Mouse (Mus musculus) ovary, postnatal 14 days (tissue): ENCODE results near the gene Gm42715.
"Not testable (repeated sequence)": the region's sequence is repeated elsewhere in the genome, so short reads cannot be mapped to it uniquely, and the experiment has no call there.

Experiments used
- DNase-seq: peaks from one replicate; pipeline ENCODE4 v3.0.0; 2022; ENCODE audit warnings: low spot score

Gene Gm42715

DNA sequence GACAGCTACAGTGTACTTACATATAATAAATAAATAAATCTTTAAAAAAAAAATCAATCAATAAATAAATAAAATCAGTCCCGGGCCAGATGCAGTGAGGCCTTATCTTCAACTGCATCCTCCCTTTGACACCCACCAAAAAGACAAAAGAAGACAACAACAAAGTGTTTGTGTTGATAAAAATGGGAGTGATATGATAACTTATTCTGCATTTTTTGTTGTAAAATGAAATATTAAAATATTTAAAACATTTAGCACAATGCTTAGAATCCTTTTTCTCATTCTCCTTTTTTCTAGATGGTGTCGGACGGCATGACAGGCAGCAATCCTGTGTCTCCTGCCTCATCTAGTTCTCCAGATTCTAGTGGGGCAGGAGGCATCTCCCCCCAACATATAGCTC is at the start of gene Gm42715:
Gene Gm42715 (plus strand): TSS at position 301 of the 400 bp plus-strand sequence.
- DNase-seq: no peak

DNA sequence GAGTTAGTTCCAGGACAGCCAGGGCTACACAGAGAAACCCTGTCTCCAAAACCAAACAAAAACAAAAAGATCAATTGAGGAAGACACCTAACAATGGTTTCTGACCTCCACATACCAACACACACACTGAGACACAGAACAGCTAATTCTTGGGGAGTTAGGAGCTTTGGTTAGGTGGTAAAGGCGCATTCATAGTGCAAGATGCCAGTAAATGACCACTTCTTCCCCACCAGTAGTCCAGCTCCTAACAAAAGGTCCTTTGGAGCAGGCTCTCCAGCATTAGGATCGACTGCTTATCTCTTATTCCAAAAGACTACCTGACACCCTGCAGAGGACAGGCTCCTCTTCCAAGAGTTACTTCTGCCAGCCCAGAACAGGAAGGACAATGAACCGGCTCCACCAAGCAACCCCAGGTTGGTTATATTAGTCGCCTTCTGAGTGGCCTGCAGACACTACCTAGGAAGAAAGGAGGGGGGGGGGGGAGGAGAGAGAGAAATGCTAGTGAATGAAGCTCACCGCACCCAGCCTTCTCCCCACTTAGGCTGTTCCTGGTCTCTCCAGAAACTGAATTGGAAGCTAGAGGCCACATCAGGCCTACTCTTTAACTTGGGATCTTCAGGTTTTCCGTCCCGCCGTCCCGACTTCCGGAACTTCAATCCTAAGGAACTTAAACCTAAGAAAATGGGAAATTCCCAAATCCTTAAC is 49.2 kb upstream of the Gm42715 start:
- DNase-seq: no peak

DNA sequence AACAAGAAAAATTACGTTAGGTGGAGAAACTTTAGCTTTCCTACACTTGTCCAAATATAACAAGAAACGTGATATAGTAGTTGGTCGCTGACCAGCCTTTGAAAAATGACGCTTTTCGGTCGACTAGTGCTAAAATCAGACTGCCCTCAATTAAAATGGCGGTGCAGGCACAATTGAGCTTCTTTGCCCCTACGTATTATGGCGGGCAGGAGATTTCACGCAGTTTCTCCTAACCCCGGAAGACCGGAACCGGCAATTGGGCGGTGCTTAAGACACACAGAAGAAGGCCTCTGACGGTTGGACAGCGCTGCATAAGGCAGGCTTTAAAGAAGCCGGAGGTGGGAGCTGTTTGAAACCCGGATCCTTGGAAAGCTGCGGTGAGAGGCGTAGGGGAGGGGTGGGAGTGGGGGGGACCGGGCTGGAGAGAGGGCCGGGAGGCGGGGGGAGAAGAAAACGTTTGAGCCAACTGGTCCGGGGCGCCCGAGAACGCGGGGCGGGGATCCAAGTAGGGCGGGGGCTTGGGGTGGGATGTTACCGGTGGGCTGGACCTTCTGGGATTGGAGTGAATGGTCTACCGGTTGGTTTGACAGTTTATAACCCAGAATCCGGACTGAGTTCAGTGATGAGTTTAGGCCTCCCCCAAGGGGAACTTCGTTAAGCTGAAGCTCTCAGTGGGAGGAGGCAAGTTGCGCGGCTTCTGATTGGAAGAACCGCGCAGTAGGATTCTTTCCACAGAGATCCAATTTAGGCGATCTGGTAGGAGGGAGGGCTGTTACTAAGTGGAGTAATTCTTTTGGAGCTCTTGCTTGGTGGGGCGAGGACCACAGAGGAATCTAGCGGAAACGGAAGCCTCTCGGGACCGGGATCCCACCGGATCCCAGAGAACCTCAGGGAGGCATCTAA is 48.4 kb upstream of the Gm42715 start:
- peak; percentile 72 for DNase-seq

DNA sequence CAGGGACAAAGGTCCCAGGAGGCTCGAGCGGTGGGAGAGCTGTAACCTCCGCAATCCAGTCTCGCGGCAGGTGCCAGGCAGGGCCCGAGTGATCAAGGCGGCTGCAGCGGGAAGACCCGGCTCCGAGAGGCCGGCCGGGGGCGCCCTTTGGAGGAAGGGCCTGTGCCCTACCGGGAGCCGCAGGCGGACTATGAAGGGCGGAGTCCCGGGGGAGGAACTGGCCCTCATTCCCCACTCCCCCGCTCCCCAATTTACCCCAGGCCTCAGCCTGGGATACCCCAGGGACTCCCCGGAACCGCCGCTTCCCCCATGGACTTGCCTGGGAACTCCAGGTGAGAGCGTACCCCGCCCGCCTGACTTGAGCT is 47.8 kb upstream of the Gm42715 start:
- peak; percentile 45 for DNase-seq

DNA sequence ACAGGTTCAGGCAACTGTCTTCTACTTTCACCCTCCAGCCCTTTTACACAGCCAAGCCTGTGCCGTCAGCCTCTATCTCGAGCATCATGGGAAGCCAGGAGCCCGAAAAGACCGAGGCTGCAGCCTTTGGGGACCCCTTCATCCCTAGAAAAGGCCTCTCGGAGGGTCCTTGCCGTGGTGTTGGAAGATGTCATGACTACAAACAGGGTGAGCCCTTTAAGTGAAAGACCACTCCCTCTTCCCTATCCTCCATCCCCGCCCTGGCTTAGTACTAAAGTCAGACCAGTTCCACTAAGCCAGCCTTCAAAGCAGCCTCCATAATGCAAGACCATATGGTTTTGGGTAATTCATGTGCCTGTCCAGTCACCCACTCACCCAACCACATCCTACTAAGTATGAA is 47.3 kb upstream of the Gm42715 start:
- DNase-seq: no peak

DNA sequence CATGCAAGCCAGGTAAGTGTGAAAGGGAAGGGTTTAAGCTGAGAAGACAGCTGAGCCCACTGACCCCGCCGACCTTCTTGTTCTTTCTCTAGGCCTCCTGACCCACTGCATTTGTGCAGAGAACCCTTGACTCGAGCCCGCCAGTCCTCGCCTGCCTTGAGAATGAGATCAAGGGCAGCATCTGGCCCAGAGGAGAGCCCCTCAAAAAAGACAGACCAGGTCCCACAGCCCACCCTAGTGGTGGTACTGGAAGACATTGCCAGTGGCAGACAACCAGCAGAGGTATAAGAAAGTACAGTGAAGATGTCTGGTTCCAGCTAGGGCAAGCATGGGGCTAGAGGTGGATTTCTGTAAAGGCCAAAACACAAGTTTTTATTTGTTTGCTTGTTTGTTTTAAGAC is 45.7 kb upstream of the Gm42715 start:
- DNase-seq: no peak

DNA sequence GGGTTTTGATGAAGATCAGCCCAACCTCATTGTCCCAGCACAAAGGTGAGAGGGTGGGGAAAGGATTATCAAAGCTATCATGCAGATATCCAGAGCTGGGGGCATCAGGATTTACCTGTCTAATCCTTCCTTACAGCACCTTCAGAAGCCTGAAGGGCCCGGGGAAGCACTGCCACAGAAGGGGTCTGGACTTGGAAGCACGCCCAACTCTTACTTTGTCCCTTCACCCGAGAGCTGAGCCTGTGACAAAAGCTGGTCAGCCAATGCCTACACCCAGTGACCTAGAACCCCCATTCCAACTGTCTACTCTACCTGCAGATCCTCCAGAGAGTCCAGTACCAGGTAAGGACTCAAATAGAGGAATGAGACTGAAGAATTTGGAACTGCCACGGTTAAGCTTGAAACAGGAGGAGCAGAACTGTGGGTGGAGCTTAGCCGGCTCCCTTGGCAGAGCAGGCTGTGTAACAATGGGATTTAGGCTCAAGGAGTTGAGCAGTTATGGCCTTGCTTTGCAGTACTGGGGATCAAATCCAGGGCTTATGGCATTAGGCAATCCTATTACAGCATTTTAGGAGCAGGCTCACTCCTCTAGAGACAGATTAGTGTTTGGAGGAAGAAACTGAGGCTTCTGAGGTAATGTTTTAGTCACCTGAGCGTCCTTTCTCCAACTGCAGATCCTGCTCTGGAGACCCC is 44.9 kb upstream of the Gm42715 start:
- no peak for DNase-seq

DNA sequence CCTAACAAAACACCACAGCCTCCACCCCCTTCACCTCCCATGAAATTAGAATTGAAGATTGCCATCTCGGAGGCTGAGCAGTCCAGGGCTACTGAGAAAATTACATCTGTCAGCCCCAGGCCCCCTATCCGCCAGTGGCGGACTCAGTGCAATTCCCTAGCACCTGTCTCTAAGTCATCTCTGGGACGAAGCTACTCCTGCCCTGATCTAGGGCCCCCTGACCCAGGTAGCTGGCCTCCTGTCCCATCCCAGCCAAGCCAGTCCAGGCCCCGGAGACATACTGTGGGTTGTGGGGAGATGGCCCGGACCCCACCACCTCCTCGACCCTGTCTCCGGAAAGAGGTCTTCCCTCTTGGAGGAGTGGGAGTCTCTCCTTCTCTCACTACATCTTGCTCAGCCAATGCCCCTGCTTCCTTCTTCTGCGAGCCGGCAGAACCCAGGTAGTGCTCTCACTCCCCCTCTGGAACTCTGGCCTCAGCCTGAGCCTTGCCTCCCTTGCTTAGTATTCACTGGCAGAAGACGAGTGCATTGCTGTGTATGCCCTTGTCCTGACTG is 44.1 kb upstream of the Gm42715 start:
- DNase-seq: no peak

DNA sequence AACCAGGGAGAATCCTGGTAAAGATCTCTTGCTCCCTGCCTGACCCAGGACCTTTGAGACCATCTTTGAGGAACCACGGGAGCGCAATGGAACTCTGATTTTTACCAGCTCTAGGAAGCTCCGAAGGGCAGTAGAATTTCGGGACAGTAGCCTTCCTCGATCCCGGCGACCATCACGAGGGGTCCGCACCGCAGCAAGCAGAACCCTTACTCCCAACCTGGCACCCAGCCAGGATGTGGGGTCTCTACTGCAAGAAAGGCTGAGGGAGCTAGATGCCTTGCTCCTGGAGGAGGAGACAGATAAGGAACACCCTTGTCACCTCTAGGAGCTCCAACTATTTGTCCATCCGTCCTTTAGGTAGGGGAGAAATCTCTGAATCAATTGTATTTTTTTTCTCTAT is 43.0 kb upstream of the Gm42715 start:
- DNase-seq: no peak

DNA sequence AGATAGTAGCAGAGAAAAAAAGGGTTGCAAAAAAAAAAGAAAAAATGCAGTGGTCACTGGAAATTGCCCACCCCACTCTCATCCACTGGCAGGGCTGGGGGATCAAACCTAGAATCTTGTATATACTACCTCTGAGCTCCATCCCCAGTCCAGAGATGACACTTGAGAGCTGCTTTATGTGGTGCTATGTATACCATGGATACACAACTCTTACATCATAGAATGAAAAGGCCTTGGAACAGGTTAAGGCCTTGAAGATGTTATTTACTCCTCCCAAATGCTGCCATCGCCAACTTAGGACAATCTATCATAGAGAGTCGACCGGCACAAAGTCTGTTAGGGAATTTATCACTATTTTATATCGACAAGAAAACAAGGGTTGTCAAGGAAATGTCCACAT is 42.5 kb upstream of the Gm42715 start:
- no peak for DNase-seq

DNA sequence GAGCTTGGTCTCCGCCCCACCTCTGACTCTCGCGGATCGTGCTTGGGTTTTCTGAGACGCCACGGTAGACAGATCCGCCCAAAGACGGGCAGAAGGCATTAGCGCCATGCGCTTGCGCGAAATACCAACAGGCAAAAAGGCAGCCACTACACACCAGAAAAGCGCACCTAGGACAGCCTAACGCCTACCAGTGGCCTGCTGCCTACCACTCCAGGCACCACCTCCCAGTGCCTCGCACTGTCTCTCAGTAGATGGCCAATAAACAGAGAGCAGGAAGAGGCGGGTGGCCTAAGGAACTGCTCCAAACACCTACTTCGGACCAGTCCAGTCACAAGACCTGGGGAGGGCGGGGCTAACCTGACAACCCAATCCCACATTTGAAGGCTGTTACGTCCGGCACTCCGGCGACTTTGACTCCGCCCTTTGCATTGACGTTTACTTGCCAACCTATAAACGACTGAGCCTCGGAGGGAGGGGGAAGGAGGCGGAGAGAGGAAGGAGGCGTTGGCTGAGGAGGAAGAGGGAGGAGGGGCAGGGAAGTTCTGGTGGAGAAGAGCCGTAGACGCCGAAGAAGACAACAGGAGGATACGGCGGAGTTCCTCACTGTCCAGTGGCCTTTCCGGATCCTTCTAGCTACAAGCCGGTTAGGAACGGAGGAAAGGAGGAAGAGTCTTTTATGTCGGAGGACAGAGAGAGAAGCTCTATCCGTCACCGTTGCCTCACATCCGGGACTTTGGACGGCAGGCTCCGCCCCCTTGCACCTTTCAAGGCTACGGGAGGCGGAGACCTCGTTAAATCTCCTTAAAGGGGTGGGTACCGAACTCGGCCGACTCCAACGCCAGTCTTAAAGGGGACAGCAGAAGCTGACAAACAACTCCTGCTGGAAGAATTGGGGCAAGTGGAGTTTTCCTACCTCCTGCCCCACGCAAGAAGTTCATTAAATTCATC is 41.4 kb upstream of the Gm42715 start:
- DNase-seq: peak; percentile 97

DNA sequence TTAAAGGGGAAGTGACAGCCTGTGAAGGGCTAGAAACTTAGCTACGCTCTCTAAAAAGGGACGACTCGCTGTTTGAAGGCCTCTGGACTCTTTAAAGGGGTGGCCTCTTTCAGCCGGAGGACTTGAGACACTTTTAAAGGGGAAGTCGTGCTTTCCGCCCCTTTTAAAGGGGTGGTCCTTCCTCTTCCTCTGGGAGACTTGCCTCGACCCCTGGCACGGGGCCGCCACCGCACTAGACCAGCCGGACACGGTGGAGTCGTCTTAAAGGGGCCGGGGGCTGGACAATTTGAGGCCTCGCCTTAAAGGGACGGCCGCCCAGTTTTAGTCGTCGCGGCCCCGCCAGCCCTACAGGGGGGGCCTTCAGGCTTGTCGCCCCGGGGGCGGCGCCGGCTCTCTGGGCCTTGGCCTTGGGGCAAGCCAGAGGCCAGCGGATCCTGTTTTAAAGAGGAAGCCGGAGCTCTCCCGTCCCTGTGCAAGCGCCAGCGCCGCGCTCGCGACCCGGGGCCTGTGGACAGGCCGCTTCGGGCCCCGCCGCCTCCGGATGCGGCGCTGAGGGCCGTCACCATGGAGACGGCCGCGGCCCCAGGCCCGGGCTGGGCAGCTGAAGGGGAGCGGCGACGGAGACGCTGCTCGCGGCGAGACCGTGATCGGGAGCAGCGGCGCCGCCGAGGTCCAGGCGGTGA is 40.6 kb upstream of the Gm42715 start, which contains the start of gene Fbrs:
Gene Fbrs (plus strand): TSS at position 565 of the 683 bp plus-strand sequence.
- DNase-seq: peak; percentile 94

DNA sequence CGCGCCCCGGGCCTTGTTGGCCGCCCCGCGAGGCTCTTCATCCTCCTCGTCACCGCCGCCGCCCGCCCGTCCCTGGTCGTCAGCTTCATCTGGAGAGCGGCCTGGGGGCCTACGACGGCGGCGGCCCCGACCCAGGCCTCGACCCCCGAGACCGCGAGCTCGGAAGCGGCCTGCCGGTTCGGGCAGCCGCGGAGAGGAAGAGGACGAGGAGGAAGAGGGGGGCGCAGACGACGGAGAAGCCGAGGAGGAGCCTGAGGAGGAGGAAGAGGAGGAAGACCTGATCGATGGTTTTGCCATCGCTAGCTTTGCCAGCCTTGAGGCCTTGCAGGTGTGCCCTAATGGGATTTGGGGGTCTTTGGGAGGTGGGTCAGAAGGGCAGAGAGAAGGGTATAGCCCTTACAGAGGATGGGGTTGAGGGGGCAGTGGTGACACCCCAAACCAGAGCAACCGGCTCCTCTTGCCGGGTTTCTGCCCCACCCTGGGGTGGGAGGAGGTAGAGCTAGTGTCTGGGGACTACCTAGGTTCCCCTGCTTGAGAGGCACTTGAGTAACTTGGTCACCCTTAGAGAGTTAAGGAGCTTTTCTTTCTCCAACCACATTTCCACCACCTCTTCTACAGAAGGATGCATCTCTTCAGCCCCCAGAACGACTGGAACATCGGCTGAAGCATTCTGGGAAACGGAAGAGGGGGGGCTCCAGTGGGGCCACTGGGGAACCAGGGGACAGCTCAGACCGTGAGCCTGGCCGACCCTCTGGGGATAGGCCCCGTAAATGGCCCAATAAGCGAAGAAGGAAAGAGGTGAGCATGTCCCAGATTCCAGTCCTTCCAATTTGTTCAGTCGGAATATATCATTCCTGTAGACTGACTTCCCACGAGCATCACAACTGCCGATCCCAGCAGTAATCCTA is 39.8 kb upstream of the Gm42715 start:
- no peak for DNase-seq

DNA sequence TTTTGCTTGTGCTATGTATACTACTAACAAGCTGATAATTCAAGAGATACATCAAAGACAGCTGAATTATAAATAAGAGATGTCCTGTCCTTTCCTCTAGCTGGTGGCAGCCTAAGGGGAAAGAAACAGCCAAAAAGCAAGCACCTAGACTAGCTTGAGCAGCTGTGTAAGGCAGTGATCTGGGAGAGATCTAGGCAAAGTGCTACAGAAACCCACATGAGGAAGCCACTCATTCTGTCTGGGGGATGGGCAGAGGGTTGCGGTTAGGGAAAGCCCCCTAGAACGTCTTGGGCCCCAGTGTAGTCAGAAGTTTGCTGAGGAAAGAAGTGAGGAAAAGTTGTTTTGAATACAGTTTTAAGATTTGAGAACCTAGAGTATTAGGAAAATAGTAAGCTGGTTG is 39.1 kb upstream of the Gm42715 start:
- DNase-seq: no peak

DNA sequence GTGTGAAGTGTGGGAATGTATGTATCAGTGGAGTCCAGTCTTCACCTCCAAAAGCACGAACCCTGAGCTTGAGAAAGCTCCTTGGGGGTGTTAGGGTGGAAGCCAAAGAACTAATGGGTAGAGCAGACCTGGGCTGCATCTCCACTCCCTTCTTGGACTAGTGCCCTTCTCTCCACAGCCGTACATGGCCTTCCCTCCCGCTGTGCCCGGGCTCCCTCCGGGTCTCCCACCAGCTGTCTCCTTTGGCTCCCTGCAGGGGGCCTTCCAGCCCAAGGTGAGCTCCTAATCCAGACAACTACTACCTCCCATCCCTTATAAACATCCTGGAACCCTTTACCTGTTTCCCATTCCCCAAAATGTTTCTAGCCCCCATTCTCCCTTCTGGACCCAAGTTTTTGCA is 34.0 kb upstream of the Gm42715 start:
- DNase-seq: no peak

DNA sequence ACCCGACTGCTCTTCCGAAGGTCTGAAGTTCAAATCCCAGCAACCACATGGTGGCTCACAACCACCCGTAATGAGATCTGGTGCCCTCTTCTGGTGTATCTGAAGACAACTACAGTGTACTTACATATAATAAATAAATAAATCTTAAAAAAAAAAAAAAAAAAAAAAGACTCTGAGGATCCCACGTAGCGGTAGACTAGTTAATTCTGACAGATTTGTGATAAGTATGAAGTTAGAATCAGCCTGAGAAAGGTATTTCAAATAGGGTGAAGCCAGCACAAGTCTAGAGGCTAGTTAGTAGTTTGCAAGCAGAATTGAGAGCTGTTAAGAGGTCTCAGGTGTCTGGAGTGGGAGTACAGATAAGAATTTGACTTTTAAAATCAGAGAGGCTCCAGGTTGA is 31.0 kb upstream of the Gm42715 start:
- not testable (repeated sequence) for DNase-seq

DNA sequence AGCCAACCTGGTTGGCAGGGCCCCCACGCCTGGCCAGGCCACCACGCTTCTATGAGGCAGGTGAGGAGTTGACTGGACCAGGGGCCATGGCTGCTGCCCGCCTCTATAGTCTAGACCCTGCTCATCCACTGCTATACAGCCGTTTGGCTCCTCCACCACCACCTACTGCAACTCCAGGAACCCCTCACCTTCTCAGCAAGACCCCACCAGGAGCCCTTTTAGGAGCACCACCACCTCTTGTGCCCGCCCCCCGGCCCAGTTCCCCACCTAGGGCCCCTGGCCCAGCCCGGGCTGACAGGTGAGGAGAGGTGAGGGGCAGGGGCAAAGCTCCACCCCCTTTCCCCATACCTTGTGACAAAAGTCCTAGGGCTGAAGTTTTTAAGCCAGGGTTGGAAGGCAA is 29.4 kb upstream of the Gm42715 start:
- DNase-seq: no peak

DNA sequence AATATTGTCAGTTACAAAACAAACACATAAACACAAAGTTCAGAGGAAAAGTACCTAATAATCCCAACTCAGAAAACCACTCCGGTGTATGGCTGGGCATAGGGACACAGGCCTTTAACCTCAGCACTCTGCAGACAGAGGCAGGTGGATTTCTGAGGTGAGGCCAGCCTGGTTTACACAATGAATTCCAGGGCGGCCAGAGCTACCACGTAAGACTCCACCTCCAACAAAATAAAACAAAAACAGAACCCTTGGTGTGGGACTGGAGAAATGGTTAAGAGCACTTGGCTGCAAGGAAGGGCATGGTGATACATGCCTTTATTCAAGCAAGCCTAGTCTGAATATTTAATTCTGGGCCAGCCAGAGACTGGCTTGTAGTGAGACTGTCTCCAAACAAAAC is 27.5 kb upstream of the Gm42715 start:
- DNase-seq: no peak

DNA sequence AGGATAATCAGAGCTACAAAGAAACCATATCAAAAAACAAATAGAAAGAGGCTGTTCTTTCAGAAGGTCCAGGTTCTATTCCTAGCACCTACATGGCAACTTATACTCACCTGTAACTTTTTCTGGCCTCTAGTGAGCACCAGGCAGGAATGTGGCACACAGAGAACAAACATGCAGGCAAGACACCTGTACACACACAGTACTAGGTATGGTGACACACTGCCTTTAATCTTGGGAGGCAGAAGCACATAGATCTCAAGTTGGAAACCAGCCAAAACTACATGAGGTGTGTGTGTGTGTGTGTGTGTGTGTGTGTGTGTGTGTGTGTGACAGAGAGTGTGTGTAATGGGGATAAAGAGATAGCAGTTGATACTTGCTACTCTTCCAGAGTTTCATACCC is 24.7 kb upstream of the Gm42715 start:
- no peak for DNase-seq

DNA sequence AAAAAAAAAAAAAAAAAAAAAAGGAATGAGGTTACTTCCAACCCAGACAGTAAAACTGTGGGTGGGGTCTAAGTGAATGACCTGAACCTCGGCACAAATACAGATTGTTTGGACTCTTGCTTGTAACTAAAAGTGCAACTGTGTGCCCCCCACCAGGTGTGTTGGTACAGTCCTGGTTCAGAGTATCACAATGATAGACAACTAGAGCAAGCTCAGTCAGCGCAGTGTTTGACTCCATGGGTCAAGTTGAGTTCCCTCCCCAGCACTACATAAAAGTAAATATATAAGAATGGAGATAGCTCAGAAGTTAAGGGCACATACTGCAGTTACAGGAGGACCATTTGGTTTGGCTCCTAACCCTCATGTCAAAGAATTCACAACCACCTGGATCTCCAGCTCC is 22.0 kb upstream of the Gm42715 start:
- DNase-seq: no peak
